Mouse (Mus musculus) liver, postnatal 0 days (tissue): ENCODE results near the gene Tubd1.

Experiments used
- CTCF ChIP-seq: sonication (generic); IDR thresholded peaks from 2 replicates; pipeline ENCODE4 v1.5.1; 2016; ENCODE audit warnings: antibody characterized with exemption, low read depth
- EP300 ChIP-seq: IDR thresholded peaks from 2 replicates; pipeline ENCODE4 v1.6.1; 2016; ENCODE audit warnings: antibody characterized with exemption, low read depth, mild to moderate bottlenecking

DNA sequence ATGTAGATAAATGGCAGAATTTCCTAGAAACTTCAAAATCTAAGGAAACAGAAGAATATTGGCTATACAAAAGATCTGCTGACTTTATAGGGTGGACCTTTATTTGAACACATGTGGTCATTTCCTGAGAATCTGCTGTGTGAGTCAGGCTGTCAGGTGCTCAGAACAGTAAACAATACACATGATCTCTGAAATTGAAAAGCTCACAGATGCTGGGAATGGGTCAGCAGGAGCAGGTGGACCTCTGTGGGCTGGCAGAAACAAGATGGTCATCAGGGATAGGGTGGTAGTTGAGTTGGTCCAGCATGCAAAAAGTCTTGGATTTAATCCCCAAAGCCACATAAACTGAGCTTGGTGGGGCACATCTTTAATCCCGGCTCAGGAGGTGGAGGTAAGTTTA lies 53.8 kb downstream of the Tubd1 start:
- TF ChIP-seq CTCF (no peak), EP300 (peak; percentile 46; the same call in 1 of the 2 replicates)
